Mouse (Mus musculus): Measurements from ENCODE around the gene Prss34.
A peak's percentile ranks its signal among the peaks of the same experiment; 100 is the strongest.

GRCm38 (mm10) chr17:25273706-25274501, 24.3 kb upstream of the Prss34 start:
- TF ChIP-seq POLR2A (IDR thresholded peaks at IDR 0.05; ENCODE audit: borderline replicate concordance, control insufficient read depth, low read depth, low read length) (peak; percentile 74; the same call in 1 of the 2 replicates), CTCF (IDR thresholded peaks at IDR 0.05; ENCODE audit: control insufficient read depth, insufficient read depth, low read length) (peak; percentile 73)

All from bone marrow, adult 2 months (tissue).